Mouse (Mus musculus) heart, postnatal 36 days (tissue): ENCODE data around the gene 1700102P08Rik. TPM values are rescaled to one million over a fixed set of nuclear protein-coding genes. Genes with fewer than 3 reads are reported as not detected.

ENCODE experiments used
- DNase-seq, 2 experiments: peaks; one replicate each; pipeline ENCODE4 v3.0.0; 2021 to 2022
- intact Hi-C: fragments of 180-260 bp; cut with DNase I; formaldehyde crosslinking; loops from one replicate; pipeline ENCODE4 v1.15.1; 2025
- total RNA-seq, 2 experiments: library from RNA; stranded (reverse); gene quantifications; 2 replicates each; pipeline ENCODE4 v1.2.3; 2021

1700102P08Rik gene
- total RNA-seq, 2 experiments from 2014 or later = 0.49 to 0.83 TPM

DNA sequence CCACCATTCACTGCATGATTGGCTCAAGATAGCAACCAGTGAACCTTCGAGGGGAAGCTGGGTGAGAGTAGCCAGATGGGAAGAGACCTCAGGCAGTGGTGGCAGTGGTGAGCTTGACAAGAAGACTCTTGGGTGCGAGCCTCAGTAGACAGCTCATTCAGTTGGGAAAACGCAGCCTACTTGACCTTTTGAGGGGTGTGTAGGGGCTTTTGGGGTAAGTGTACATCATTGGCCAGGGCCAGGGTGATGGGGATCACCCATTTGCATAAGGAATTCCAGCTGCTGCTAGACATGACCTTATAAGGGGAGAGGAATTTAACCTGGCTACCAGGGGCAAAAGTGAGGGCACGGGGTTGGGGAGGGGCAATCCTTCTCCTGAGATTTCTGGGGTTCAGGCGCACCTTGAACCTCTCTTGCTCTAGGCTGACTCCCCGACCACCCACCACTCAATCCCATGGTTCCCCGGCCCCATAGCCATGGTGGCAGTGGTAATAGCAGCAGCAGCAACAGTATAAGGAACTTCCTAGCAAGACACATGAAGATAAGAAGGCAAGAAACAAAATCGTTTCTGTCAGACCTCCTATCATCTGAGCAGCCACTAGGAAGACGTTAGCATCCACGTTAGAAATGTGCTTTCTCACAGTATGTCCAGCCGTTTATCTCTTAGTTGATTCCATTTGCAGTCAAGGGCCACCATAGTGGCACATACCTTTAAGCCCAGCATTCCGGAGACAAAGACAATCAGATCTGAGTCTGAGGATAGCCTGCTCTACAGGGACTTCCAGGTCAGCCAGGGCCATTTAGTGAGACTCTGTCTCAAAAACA is 63.4 kb downstream of the 1700102P08Rik start:
- no peak for DNase-seq
- intact Hi-C loops = no loop called here

DNA sequence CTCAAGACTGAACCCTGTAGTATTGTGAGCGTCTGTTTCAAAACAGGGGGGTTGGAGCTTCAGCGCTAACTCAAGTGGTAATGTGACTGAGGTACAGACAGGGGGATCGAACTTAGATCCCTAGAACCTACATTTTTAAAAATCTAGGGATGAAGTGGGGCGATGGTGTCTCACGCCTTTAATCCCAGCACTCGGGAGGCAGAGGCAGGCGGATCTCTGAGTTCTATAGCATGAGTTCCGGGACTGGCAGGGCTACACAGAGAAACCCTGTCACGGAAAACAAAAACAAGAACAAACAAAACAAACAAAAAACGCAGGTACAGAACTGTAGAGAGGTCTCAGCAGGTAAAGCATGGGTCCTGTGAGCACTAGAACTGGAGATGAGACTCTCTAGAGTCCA is 64.3 kb downstream of the 1700102P08Rik start:
- intact Hi-C loops = no loop called here
- no peak for DNase-seq

DNA sequence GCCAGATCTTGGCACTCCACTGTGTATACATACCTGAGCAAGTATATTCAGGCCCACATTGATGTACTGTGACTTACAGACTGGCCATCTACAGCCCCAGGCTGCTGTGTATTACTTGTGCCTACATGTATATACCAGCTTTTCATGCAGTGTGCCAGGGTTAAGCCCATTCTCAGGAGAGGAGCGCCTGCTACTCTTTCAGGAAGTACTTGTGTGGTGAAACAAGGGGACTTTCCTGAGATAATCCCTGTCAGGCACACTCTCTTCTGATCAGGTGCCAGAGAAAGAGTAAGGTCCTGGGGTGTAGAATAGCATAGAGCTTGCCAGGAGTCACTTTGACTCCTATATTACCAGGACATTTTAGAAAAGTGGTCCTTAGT is 67.3 kb downstream of the 1700102P08Rik start:
- no peak for DNase-seq
- intact Hi-C loops = loop anchor here (1.0 kb wide), 1 partner anchor 18 kb away; no protein-coding TSS in a partner anchor

Other genes starting within 250 kb of the 1700102P08Rik start
- under 1 TPM in 1 of 2 experiments, not detected in 1; 0.03 TPM for gene Bsn, start 202.4 kb upstream of the 1700102P08Rik start, total RNA-seq
- gene Dag1, start 128.8 kb upstream of the 1700102P08Rik start, total RNA-seq = 100 to 1,000 TPM; 320 to 353 TPM
- gene Nicn1, start 102.4 kb upstream of the 1700102P08Rik start, total RNA-seq = 10 to 100 TPM; 21.3 to 21.5 TPM
- 1 to 10 TPM; 4.0 to 5.2 TPM for gene Amt, start 96.0 kb upstream of the 1700102P08Rik start, total RNA-seq
- 100 to 1,000 TPM; 237 to 241 TPM for gene Rhoa, start 86.7 kb upstream of the 1700102P08Rik start, total RNA-seq
- gene Tcta, start 86.6 kb upstream of the 1700102P08Rik start, total RNA-seq = 10 to 100 TPM; 59.3 to 62.3 TPM
- 100 to 1,000 TPM; 103 to 108 TPM for gene Gpx1, start 53.9 kb upstream of the 1700102P08Rik start, total RNA-seq
- gene Usp4, start 45.0 kb upstream of the 1700102P08Rik start, total RNA-seq = 10 to 100 TPM; 69.7 to 74.8 TPM
- gene Ccdc36, start 35.7 kb downstream of the 1700102P08Rik start, total RNA-seq = not detected
- gene BC048562, start 43.7 kb downstream of the 1700102P08Rik start, total RNA-seq = not detected
- 10 to 100 TPM; 22.9 to 24.1 TPM for gene Ccdc71, start 67.7 kb downstream of the 1700102P08Rik start, total RNA-seq
- 1 to 10 TPM; 6.8 to 8.9 TPM for gene Klhdc8b, start 68.8 kb downstream of the 1700102P08Rik start, total RNA-seq
- 100 to 1,000 TPM; 344 to 366 TPM for gene Lamb2, start 86.9 kb downstream of the 1700102P08Rik start, total RNA-seq
- 100 to 1,000 TPM in 1 of 2 experiments, 10 to 100 TPM in 1; 99.1 to 105 TPM for gene Usp19, start 97.8 kb downstream of the 1700102P08Rik start, total RNA-seq
- gene Qars, start 114.9 kb downstream of the 1700102P08Rik start, total RNA-seq = 10 to 100 TPM; 78.8 to 82.3 TPM
- gene Qrich1, start 124.0 kb downstream of the 1700102P08Rik start, total RNA-seq = 10 to 100 TPM; 60.4 to 60.5 TPM
- 10 to 100 TPM; 48.7 to 52.2 TPM for gene Impdh2, start 167.5 kb downstream of the 1700102P08Rik start, total RNA-seq
- gene Ndufaf3, start 174.6 kb downstream of the 1700102P08Rik start, total RNA-seq = 10 to 100 TPM; 69.2 to 76.5 TPM
- 10 to 100 TPM; 21.2 to 24.3 TPM for gene Dalrd3, start 177.1 kb downstream of the 1700102P08Rik start, total RNA-seq
- 10 to 100 TPM; 12.1 to 19.5 TPM for gene Wdr6, start 185.9 kb downstream of the 1700102P08Rik start, total RNA-seq
- gene P4htm, start 204.9 kb downstream of the 1700102P08Rik start, total RNA-seq = 10 to 100 TPM; 13.9 to 16.9 TPM